Mouse (Mus musculus): ENCODE results near the gene Kcnab3. TPM values are rescaled to one million over a fixed set of nuclear protein-coding genes. Genes with fewer than 3 reads are reported as not detected.

Kcnab3 gene
- total RNA-seq, 1 experiment from 2014 or later = not detected

Other genes with a start within 250 kb of the Kcnab3 start
- gene Vamp2, start 237.8 kb upstream of the Kcnab3 start, total RNA-seq (2017) = 20.9 and 22.5 TPM in 2 replicates
- gene Per1, start 231.0 kb upstream of the Kcnab3 start, total RNA-seq (2017) = 33.6 and 42.1 TPM in 2 replicates
- gene Hes7, start 205.9 kb upstream of the Kcnab3 start, total RNA-seq (2017) = not detected in 2 replicates
- not detected in 2 replicates for gene 9130213A22Rik, start 203.7 kb upstream of the Kcnab3 start, total RNA-seq (2017)
- gene Aloxe3, start 200.4 kb upstream of the Kcnab3 start, total RNA-seq (2017) = not detected in 2 replicates
- gene Alox12b, start 169.3 kb upstream of the Kcnab3 start, total RNA-seq (2017) = not detected in 2 replicates
- gene Alox8, start 128.4 kb upstream of the Kcnab3 start, total RNA-seq (2017) = 0.30 TPM in 1 of 2 replicates, not detected in the other
- gene Gucy2e, start 89.2 kb upstream of the Kcnab3 start, total RNA-seq (2017) = not detected in 2 replicates
- gene Cntrob, start 2.5 kb upstream of the Kcnab3 start, total RNA-seq (2017) = 23.0 and 30.4 TPM in 2 replicates
- 48.6 and 57.3 TPM in 2 replicates for gene Trappc1, start 2.3 kb upstream of the Kcnab3 start, total RNA-seq (2017)
- gene Rnf227, start 14.2 kb downstream of the Kcnab3 start, total RNA-seq (2017) = 10.7 and 14.6 TPM in 2 replicates
- 98.4 and 128 TPM in 2 replicates for gene Chd3, start 43.1 kb downstream of the Kcnab3 start, total RNA-seq (2017)
- gene Naa38, start 69.2 kb downstream of the Kcnab3 start, total RNA-seq (2017) = 93.2 and 152 TPM in 2 replicates
- 59.7 and 69.7 TPM in 2 replicates for gene Cyb5d1, start 69.4 kb downstream of the Kcnab3 start, total RNA-seq (2017)
- 0.74 and 1.5 TPM in 2 replicates for gene Tmem88, start 72.0 kb downstream of the Kcnab3 start, total RNA-seq (2017)
- 4.4 and 12.4 TPM in 2 replicates for gene Kdm6b, start 87.4 kb downstream of the Kcnab3 start, total RNA-seq (2017)
- gene Dnah2, start 222.9 kb downstream of the Kcnab3 start, total RNA-seq (2017) = under 0.01 TPM in 1 of 2 replicates, not detected in the other
- gene Efnb3, start 233.9 kb downstream of the Kcnab3 start, total RNA-seq (2017) = 0.10 TPM in 1 of 2 replicates, not detected in the other